Mouse (Mus musculus) gastrocnemius, adult 8-10 months (tissue): ENCODE data around the gene Slco4c1. TPM values are rescaled to one million over a fixed set of nuclear protein-coding genes. Genes with fewer than 3 reads are reported as not detected.

ENCODE experiments used
- DNase-seq, 2 experiments: peaks; one replicate each; pipeline ENCODE4 v3.0.0; 2022; ENCODE audit warnings: low spot score in 2 of 2
- total RNA-seq, 4 experiments: library from RNA; stranded (reverse); gene quantifications; 2 replicates each; pipeline ENCODE4 v1.2.4; 2022

Gene Slco4c1
- not detected for total RNA-seq

GRCm38 (mm10) chr1:96871528-96872360 lies at the start of gene Slco4c1:
Slco4c1 (minus strand) TSS chr1:96872171.
- no peak for DNase-seq

- no peak for DNase-seq
Measured at GRCm38 (mm10) chr1:96917333-96917732, 45.4 kb upstream of the Slco4c1 start.

- DNase-seq: no peak
Measured at GRCm38 (mm10) chr1:96883788-96884187, 11.8 kb upstream of the Slco4c1 start.

- DNase-seq: no peak
Measured at GRCm38 (mm10) chr1:96878572-96878971, 6.6 kb upstream of the Slco4c1 start.

- DNase-seq: no peak
Measured at GRCm38 (mm10) chr1:96876076-96876475, 4.1 kb upstream of the Slco4c1 start.

DNA sequence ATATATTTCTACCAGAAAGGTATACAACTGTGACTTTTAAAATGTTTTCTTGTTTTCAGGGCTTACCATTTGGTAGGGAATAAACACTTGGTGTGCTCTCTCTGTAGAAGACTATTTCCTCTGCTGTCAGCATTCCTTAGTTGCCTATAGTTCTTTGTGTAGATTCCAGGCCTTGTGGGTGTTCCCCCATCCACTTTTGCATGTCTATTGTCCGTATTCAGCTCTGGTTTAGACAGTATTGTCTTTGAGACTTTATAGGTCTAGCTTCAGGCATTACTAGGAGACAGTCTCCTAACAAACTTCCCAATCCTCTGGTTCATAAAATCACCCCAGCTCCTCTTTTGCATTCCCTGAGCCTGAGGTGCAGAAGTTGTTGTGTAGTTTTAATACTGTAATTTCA lies 2.7 kb upstream of the Slco4c1 start:
- no peak for DNase-seq

DNA sequence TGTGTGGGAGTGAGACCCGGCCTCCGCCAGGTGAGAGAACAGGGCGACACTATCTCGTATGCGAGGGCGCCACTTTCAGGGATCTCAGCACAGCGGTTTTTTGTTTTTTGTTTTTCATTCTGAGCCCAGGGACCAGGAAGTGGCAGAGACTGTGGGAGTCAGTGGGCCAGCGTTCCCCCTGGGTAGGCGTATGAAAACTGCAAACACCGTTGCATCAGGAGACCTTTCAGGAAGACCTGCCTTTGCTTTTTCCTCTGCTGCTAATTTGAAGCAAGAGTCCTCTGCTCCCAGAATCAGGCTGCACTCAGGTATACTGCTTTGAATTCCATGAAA lies 356 bp upstream of the Slco4c1 start:
- DNase-seq: no peak

GRCm38 (mm10) chr1:96870764-96871307 lies 1.1 kb downstream of the Slco4c1 start:
- no peak for DNase-seq

GRCm38 (mm10) chr1:96868722-96869121 lies 3.2 kb downstream of the Slco4c1 start:
- no peak for DNase-seq

- DNase-seq: no peak
Measured at GRCm38 (mm10) chr1:96866002-96866401, 6.0 kb downstream of the Slco4c1 start.

DNA sequence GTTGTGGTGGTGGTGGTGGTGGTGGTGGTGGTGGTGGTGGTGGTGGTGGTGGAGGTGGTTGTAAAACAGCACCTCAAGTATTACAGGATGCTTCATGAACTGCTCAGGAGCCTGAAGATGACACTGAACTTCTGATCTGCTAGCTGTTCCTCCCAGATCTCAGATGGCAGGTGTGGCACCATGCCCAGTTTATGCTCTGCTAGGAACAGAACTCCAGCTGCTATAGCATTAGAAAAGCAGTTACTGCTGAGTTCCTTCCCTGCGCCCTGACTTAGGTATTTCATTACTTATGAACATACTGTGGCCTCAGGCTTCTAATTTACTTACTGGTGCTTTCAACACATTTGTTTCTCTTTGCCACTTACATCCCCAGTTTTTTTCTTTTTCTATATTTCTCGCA lies 7.9 kb downstream of the Slco4c1 start:
- no peak for DNase-seq

- no peak for DNase-seq
Measured at GRCm38 (mm10) chr1:96859995-96860684, 11.8 kb downstream of the Slco4c1 start.

- DNase-seq: no peak
Measured at GRCm38 (mm10) chr1:96853541-96853940, 18.4 kb downstream of the Slco4c1 start.

GRCm38 (mm10) chr1:96849101-96849500 lies 22.9 kb downstream of the Slco4c1 start:
- no peak for DNase-seq

DNA sequence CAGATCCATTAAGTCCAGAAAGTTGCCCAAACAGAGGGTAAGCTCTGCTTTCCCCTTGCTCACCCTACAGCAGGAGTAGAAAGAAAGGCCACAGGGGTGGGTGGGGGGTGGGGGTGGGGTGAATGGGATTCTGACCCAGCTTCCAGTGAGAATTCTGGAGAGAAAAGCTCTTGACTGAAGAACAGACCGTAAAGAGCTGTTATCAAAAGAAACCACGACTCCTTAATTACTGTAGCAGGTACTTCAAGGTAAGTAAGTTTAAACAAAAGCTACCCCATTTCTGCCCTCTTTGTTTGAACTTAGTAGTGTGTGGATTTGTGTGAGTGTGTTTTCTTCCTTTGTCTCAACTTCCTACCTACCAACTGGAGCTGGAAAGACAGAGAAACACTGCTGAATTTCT lies 23.4 kb downstream of the Slco4c1 start:
- DNase-seq: no peak

DNA sequence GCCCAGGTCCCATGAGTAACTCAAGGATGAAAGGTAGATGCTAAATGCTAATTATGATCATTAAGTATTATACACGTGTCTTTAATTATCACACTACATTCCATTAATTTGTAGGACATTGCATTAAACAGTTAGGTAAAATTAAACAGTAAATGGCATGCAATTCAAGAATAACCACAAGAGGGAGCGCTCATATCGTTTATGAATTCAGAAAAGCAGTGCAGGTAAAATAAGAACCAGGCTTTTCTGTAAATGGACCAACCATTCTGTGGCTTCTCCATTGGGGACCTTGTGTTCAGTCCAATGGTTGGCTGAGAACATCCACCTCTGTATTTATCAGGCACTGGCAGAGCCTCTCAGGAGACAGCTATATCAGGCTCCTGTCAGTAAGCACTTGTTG lies 25.2 kb downstream of the Slco4c1 start:
- DNase-seq: no peak

GRCm38 (mm10) chr1:96805287-96805727 lies 66.7 kb downstream of the Slco4c1 start:
- DNase-seq: no peak

DNA sequence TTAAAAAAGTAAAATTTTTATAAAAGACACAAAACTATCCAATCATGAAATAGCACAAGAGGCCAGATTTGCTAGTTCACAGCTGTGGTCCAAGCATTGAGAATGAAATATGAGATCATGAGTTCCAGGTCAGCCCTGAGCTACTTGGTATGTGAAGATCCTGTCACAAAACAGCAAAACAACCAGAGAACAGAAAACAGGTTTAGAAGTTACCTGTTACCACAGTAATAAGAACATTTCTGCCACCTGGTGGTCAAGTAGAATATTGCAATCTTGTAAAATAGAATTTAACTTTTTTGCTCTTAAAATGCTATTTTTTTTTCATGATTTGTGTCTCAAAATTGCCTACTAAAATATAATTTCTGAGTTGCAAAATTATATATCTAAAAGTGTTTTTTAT lies 70.4 kb downstream of the Slco4c1 start:
- DNase-seq: no peak

DNA sequence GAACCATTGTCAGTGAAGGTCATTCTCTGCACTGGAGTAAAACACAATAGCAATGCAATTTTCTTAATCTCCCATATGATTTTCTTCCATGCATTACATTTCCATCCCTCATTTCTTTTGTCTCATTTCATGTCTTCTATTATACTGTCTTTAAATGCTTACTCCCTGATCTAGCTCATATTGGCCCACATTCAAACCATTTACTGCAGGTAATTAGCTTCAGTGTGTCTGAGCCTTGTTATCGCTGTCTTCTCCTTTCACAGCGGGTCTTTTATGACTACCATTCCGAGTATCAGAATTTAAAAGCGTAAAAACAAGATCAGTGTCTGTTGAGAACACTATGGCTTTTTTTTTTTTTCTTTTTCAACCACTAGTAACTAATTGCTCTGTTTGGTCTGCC lies 77.3 kb downstream of the Slco4c1 start:
- no peak for DNase-seq

- DNase-seq: no peak
Measured at GRCm38 (mm10) chr1:96794290-96794689, 77.7 kb downstream of the Slco4c1 start.

GRCm38 (mm10) chr1:96789268-96789667 lies 82.7 kb downstream of the Slco4c1 start:
- no peak for DNase-seq

- no peak for DNase-seq
Measured at GRCm38 (mm10) chr1:96774174-96774573, 97.8 kb downstream of the Slco4c1 start.

- DNase-seq: no peak
Measured at GRCm38 (mm10) chr1:96773712-96774111, 98.3 kb downstream of the Slco4c1 start.
